Mouse (Mus musculus): Measurements from ENCODE around the gene Elavl4.

Gene Elavl4

GRCm38 (mm10) chr4:110351178-110352000 lies at the start of gene Elavl4:
Gene Elavl4, minus strand, starts transcription at chr4:110351909.
- peak; percentile 77 for DNase-seq

GRCm38 (mm10) chr4:110397618-110398045 lies 45.9 kb upstream of the Elavl4 start, which contains the start of gene Agbl4:
Gene Agbl4, plus strand, starts transcription at chr4:110397661.
- peak; percentile 76 for DNase-seq

GRCm38 (mm10) chr4:110396221-110396620 lies 44.5 kb upstream of the Elavl4 start:
- no peak for DNase-seq

GRCm38 (mm10) chr4:110360568-110360967 lies 8.9 kb upstream of the Elavl4 start:
- DNase-seq: no peak

- DNase-seq: no peak
These were observed 276 bp upstream of the Elavl4 start for GRCm38 (mm10) chr4:110352001-110352369.

GRCm38 (mm10) chr4:110350856-110351177 lies 892 bp downstream of the Elavl4 start:
- peak; percentile 6 for DNase-seq

- DNase-seq: peak; percentile 5
These were observed 27.8 kb downstream of the Elavl4 start for GRCm38 (mm10) chr4:110323912-110324311.

GRCm38 (mm10) chr4:110312126-110312525 lies 39.6 kb downstream of the Elavl4 start:
- DNase-seq: no peak

GRCm38 (mm10) chr4:110306972-110307371 lies 44.7 kb downstream of the Elavl4 start:
- no peak for DNase-seq

- DNase-seq: peak; percentile 36
These were observed 45.1 kb downstream of the Elavl4 start for GRCm38 (mm10) chr4:110306559-110306958.

- no peak for DNase-seq
These were observed 55.9 kb downstream of the Elavl4 start for GRCm38 (mm10) chr4:110295793-110296192.

GRCm38 (mm10) chr4:110293238-110293637 lies 58.5 kb downstream of the Elavl4 start:
- no peak for DNase-seq

GRCm38 (mm10) chr4:110292471-110292870 lies 59.2 kb downstream of the Elavl4 start:
- no peak for DNase-seq

- no peak for DNase-seq
These were observed 61.1 kb downstream of the Elavl4 start for GRCm38 (mm10) chr4:110290544-110291095.

GRCm38 (mm10) chr4:110290056-110290455 lies 61.7 kb downstream of the Elavl4 start:
- peak; percentile 15 for DNase-seq

- DNase-seq: peak; percentile 34
These were observed 64.2 kb downstream of the Elavl4 start for GRCm38 (mm10) chr4:110287412-110288067.

- no peak for DNase-seq
These were observed 64.9 kb downstream of the Elavl4 start for GRCm38 (mm10) chr4:110286841-110287240.

GRCm38 (mm10) chr4:110286371-110286781 lies 65.3 kb downstream of the Elavl4 start:
- peak; percentile 28 for DNase-seq

GRCm38 (mm10) chr4:110285346-110286330 lies 66.1 kb downstream of the Elavl4 start:
- peak; percentile 32 for DNase-seq

GRCm38 (mm10) chr4:110284446-110284845 lies 67.3 kb downstream of the Elavl4 start:
- no peak for DNase-seq

GRCm38 (mm10) chr4:110270046-110270445 lies 81.7 kb downstream of the Elavl4 start:
- no peak for DNase-seq

GRCm38 (mm10) chr4:110266804-110267575 lies 84.7 kb downstream of the Elavl4 start:
- no peak for DNase-seq

Measured in right cerebral cortex, postnatal 14 days (tissue).